Mouse (Mus musculus): Measurements from ENCODE around the gene Pde5a.

GRCm38 (mm10) chr3:122888371-122888819, 159.6 kb downstream of the Pde5a start:
- no peak for TF ChIP-seq CTCF (conservative IDR thresholded peaks at IDR 0.05; ENCODE audit: insufficient read depth, insufficient read length, low read depth, low read length)
- TF ChIP-seq POLR2A (IDR thresholded peaks at IDR 0.05; ENCODE audit: low read depth, low read length): no peak
